Mouse (Mus musculus): ENCODE measurements around the gene Gm20388. TPM values are rescaled to one million over a fixed set of nuclear protein-coding genes. Genes with fewer than 3 reads are reported as not detected.

Gene Gm20388
- polyA plus RNA-seq, 1 experiment from 2014 or later = 8.3 TPM

DNA sequence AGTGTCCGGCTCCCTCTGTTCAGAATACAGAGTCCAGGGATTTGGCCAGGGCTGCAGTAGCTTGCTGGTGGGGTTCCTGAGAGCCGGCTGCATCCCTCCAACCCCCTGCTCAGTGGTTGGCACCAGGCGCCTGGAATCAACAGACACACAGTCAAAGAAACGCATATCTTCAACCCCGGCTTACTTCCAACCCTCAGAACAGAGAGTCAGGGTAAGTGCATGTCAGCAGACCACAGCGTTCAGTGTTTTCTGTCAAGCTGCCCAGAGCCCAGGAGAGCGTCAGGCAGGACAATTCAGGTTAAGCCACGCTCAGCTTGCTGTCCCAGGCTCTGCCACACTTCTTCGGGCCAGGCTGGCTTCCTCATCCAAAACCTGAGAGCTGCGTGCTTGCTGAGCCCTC lies 1770.8 kb downstream of the Gm20388 start:
- 53% methylated on average over 10 of the region's 10 CpGs for WGBS
- H3K9ac ChIP-seq (ENCODE audit: low read length) = no peak overlapping the region
- no peaks in the 10 kb centered on the region for H3K4me1 ChIP-seq (replicated peaks; ENCODE audit: control insufficient read depth, insufficient read depth, low read length)
- no peak overlapping the region for H3K27ac ChIP-seq (ENCODE audit: low read depth)
- no peaks in the 10 kb centered on the region for H3K27me3 ChIP-seq (replicated peaks; ENCODE audit: control insufficient read depth, insufficient read depth, low read length)
- no peak overlapping the region for H3K4me2 ChIP-seq (ENCODE audit: low read length)
- DNase-seq (ENCODE audit: low spot score) (no peak), ATAC-seq (replicated peaks; ENCODE audit: low FRiP score, low TSS enrichment, low read depth) (no peak)
- no peaks in the 10 kb centered on the region for H3K36me3 ChIP-seq (ENCODE audit: control insufficient read depth, insufficient read depth, low read length)
- H3K4me3 ChIP-seq (ENCODE audit: low read depth, low read length) = no peak overlapping the region
- H3K9me3 ChIP-seq (ENCODE audit: control insufficient read depth, low read length) = no peaks in the 10 kb centered on the region

DNA sequence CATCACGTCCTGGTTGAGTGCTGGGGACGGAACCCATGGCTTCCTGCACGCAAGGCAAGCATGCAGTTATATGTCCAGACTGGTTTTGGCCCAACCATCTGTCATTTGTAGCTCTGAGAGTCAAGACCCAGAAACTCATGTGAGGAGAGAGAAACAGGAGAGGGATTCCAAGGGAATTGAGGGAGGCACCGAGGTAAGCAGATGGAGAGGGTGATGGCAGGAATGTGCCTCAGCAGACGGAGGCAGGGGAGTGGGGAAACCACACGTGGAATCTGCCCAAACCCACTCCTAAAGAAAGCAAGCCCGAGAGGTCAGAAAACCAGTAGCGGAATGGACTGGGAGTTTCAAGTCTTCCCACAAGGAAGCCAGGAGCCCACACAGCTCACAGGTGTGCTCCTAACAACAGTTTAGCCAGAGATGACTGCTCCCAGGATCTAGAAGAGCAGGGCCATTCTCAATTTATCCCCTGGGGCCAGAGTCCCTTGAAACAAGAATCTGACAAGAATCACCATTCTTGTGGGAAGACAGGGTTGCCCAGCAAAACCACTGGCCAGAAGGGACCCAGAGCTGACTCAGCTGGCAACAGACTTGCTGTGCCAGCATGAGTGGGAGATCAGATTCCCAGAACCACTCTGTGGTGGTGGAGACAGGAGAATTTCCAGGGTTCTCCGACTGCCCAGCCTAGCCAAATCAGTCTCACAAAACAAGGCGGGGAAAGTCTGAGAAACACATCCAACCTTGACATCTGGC lies 1772.6 kb downstream of the Gm20388 start:
- Histone ChIP-seq H3K9me3 (ENCODE audit: control insufficient read depth, low read length) (no peaks in the 10 kb centered on the region), H3K4me1 (replicated peaks; ENCODE audit: control insufficient read depth, insufficient read depth, low read length) (no peaks in the 10 kb centered on the region), H3K27me3 (replicated peaks; ENCODE audit: control insufficient read depth, insufficient read depth, low read length) (no peaks in the 10 kb centered on the region), H3K4me2 (ENCODE audit: low read length) (no peak overlapping the region), H3K9ac (ENCODE audit: low read length) (no peak overlapping the region), H3K4me3 (ENCODE audit: low read depth, low read length) (no peak overlapping the region), H3K27ac (ENCODE audit: low read depth) (no peak overlapping the region), H3K36me3 (ENCODE audit: control insufficient read depth, insufficient read depth, low read length) (no peaks in the 10 kb centered on the region)
- WGBS = 60% methylated on average over 10 of the region's 10 CpGs
- ATAC-seq (replicated peaks; ENCODE audit: low FRiP score, low TSS enrichment, low read depth) (no peak), DNase-seq (ENCODE audit: low spot score) (no peak)

DNA sequence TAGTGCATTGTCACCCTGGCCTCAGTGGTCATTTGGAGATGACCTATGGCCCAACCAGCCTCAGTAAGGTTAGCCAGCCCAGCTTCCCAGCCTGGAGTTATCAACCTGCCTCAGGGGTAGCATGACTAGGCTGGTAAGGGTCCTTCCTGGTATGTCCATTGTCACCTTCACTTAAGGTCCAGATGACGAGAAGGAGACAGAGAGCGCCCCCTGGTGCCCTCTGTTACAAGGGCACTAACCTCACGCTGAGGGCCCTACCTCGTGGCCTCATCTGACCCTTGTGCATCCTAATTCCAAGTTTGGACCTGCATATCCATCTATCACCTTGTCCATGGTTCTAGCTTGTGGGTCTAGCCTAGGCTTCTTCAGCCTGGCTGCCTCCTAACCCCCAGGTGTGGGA lies 1774.8 kb downstream of the Gm20388 start:
- DNase-seq (ENCODE audit: low spot score) = peak; percentile 63
- H3K9ac ChIP-seq (ENCODE audit: low read length) = no peak overlapping the region
- H3K4me3 ChIP-seq (ENCODE audit: low read depth, low read length) = no peak overlapping the region
- H3K9me3 ChIP-seq (ENCODE audit: control insufficient read depth, low read length) = no peaks in the 10 kb centered on the region
- H3K4me2 ChIP-seq (ENCODE audit: low read length) = no peak overlapping the region
- H3K27me3 ChIP-seq (replicated peaks; ENCODE audit: control insufficient read depth, insufficient read depth, low read length) = no peaks in the 10 kb centered on the region
- WGBS = 20% methylated on average over 4 of the region's 4 CpGs
- no peak for ATAC-seq (replicated peaks; ENCODE audit: low FRiP score, low TSS enrichment, low read depth)
- H3K4me1 ChIP-seq (replicated peaks; ENCODE audit: control insufficient read depth, insufficient read depth, low read length) = no peaks in the 10 kb centered on the region
- H3K36me3 ChIP-seq (ENCODE audit: control insufficient read depth, insufficient read depth, low read length) = no peaks in the 10 kb centered on the region
- no peak overlapping the region for H3K27ac ChIP-seq (ENCODE audit: low read depth)

DNA sequence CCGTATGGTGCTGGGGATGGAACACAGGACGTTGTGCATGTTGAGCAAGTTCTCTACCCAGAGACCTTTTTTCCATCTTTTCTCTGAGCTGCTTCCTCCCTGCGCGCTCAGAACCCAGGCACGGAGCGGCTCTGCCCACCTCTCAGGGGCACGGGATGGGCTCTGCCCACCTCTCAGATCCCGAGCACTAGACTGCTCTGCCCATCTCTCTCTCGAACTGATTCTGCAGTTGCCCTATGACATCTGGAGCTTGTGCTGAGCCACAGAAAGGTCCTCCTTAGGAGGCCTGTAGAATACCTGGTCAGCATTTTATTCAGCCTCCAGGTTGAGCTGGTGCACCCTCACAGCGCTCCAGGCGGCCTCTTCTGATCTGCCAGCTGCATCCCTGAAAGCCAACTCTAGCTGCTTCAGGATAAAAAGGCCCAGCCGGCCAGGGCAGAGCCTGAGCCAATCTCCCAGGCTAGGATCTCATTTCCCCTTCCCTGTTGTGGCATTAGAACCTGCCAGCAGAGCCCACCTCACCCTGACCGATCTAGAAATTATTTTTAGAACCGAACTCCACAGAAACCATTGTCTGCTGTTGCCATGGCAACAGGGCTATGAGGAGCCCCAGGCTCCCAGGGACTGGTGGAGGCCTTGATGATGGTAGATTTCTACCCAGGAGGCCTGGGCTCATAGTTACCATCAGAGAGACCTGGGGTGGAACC lies 1777.0 kb downstream of the Gm20388 start:
- no peak overlapping the region for H3K4me2 ChIP-seq (ENCODE audit: low read length)
- no peaks in the 10 kb centered on the region for H3K36me3 ChIP-seq (ENCODE audit: control insufficient read depth, insufficient read depth, low read length)
- no peak overlapping the region for H3K27ac ChIP-seq (ENCODE audit: low read depth)
- WGBS = 59% methylated on average over 14 of the region's 14 CpGs
- DNase-seq (ENCODE audit: low spot score) (no peak), ATAC-seq (replicated peaks; ENCODE audit: low FRiP score, low TSS enrichment, low read depth) (no peak)
- H3K9ac ChIP-seq (ENCODE audit: low read length) = no peak overlapping the region
- no peaks in the 10 kb centered on the region for H3K4me1 ChIP-seq (replicated peaks; ENCODE audit: control insufficient read depth, insufficient read depth, low read length)
- no peaks in the 10 kb centered on the region for H3K9me3 ChIP-seq (ENCODE audit: control insufficient read depth, low read length)
- no peaks in the 10 kb centered on the region for H3K27me3 ChIP-seq (replicated peaks; ENCODE audit: control insufficient read depth, insufficient read depth, low read length)
- H3K4me3 ChIP-seq (ENCODE audit: low read depth, low read length) = no peak overlapping the region

DNA sequence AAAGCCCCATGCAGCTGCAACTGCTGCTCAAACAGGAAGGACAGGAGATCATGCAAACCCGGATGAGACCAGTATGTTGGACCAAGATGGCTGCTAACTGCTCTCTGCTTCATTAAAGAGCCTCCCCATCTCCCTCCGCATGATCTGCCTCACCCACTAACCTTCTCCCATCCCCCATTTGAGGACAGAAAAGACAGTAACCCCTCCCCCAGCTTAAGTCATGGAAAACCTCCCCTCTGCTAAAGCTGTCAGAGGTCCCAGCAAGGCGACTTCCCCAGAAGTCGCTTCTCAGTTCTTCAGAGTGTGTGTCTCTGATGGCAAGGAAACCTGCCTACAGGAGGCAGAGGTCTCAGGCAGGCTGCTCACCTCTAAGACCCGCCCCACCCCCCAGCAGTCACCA lies 1777.9 kb downstream of the Gm20388 start:
- WGBS = 46% methylated on average over 5 of the region's 5 CpGs
- Histone ChIP-seq H3K4me3 (ENCODE audit: low read depth, low read length) (no peak overlapping the region), H3K27ac (ENCODE audit: low read depth) (no peak overlapping the region), H3K9ac (ENCODE audit: low read length) (no peak overlapping the region), H3K9me3 (ENCODE audit: control insufficient read depth, low read length) (no peaks in the 10 kb centered on the region), H3K4me1 (replicated peaks; ENCODE audit: control insufficient read depth, insufficient read depth, low read length) (no peaks in the 10 kb centered on the region), H3K27me3 (replicated peaks; ENCODE audit: control insufficient read depth, insufficient read depth, low read length) (no peaks in the 10 kb centered on the region), H3K4me2 (ENCODE audit: low read length) (no peak overlapping the region), H3K36me3 (ENCODE audit: control insufficient read depth, insufficient read depth, low read length) (no peaks in the 10 kb centered on the region)
- DNase-seq (ENCODE audit: low spot score) (no peak), ATAC-seq (replicated peaks; ENCODE audit: low FRiP score, low TSS enrichment, low read depth) (no peak)

DNA sequence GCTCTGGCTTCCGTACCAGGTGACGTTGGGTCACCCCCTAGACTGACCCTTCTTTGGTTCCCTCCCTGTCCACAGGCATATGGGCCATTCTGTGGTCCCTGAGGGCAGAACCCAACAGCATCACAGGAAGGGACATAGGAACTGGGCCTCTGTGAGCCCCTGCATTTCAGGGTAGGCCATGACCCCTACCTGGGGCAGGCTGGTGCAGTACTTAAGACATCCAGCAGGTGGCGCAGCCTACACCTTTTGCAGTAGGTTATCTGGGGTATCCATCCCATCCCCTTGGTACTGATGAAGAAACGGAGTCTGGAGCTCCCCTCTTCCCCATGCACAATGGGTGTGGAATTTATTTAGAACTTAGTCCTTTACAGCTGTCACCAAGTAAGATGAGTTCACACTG lies 1783.8 kb downstream of the Gm20388 start:
- Histone ChIP-seq H3K27me3 (replicated peaks; ENCODE audit: control insufficient read depth, insufficient read depth, low read length) (no peaks in the 10 kb centered on the region), H3K4me2 (ENCODE audit: low read length) (no peak overlapping the region), H3K4me1 (replicated peaks; ENCODE audit: control insufficient read depth, insufficient read depth, low read length) (peaks cover 13% of the 10 kb centered on the region), H3K36me3 (ENCODE audit: control insufficient read depth, insufficient read depth, low read length) (no peaks in the 10 kb centered on the region), H3K27ac (ENCODE audit: low read depth) (no peak overlapping the region), H3K4me3 (ENCODE audit: low read depth, low read length) (no peak overlapping the region), H3K9ac (ENCODE audit: low read length) (no peak overlapping the region), H3K9me3 (ENCODE audit: control insufficient read depth, low read length) (no peaks in the 10 kb centered on the region)
- ATAC-seq (replicated peaks; ENCODE audit: low FRiP score, low TSS enrichment, low read depth) (no peak), DNase-seq (ENCODE audit: low spot score) (peak; percentile 71)
- 51% methylated on average over 4 of the region's 4 CpGs for WGBS

DNA sequence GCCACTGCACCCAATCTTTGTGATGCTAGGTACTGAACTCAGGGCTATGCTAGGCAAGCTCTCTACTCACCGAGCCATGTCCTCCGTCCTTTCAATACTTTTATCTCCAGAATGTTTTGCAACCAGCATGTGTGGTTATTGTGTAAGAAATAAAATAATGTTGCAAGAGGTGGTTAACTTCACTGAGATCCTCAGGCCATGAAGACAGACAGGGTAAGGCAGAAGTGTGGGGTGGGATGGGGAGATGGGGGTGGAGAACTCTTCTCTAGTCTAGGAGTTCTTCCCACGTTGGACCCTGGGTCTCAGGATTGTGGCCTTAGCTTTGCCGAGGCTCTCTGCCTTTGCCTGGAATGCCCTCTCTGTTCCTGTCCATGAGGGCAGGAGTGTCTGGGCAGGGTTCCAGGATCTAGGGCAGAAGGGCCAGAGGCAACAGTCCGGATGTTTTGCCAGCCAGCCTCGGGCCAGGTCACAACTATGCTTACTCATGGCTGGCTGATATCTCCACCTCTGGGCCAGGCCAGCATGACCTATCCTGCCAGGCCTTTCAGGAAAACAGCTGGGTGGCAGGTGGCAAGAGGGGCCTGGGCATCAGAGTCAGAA lies 1785.0 kb downstream of the Gm20388 start:
- Histone ChIP-seq H3K4me2 (ENCODE audit: low read length) (no peak overlapping the region), H3K4me3 (ENCODE audit: low read depth, low read length) (no peak overlapping the region), H3K9ac (ENCODE audit: low read length) (no peak overlapping the region), H3K27me3 (replicated peaks; ENCODE audit: control insufficient read depth, insufficient read depth, low read length) (no peaks in the 10 kb centered on the region), H3K4me1 (replicated peaks; ENCODE audit: control insufficient read depth, insufficient read depth, low read length) (peaks cover 13% of the 10 kb centered on the region), H3K27ac (ENCODE audit: low read depth) (no peak overlapping the region), H3K36me3 (ENCODE audit: control insufficient read depth, insufficient read depth, low read length) (no peaks in the 10 kb centered on the region), H3K9me3 (ENCODE audit: control insufficient read depth, low read length) (no peaks in the 10 kb centered on the region)
- WGBS = 80% methylated on average over 6 of the region's 6 CpGs
- no peak for DNase-seq (ENCODE audit: low spot score)
- no peak for ATAC-seq (replicated peaks; ENCODE audit: low FRiP score, low TSS enrichment, low read depth)

DNA sequence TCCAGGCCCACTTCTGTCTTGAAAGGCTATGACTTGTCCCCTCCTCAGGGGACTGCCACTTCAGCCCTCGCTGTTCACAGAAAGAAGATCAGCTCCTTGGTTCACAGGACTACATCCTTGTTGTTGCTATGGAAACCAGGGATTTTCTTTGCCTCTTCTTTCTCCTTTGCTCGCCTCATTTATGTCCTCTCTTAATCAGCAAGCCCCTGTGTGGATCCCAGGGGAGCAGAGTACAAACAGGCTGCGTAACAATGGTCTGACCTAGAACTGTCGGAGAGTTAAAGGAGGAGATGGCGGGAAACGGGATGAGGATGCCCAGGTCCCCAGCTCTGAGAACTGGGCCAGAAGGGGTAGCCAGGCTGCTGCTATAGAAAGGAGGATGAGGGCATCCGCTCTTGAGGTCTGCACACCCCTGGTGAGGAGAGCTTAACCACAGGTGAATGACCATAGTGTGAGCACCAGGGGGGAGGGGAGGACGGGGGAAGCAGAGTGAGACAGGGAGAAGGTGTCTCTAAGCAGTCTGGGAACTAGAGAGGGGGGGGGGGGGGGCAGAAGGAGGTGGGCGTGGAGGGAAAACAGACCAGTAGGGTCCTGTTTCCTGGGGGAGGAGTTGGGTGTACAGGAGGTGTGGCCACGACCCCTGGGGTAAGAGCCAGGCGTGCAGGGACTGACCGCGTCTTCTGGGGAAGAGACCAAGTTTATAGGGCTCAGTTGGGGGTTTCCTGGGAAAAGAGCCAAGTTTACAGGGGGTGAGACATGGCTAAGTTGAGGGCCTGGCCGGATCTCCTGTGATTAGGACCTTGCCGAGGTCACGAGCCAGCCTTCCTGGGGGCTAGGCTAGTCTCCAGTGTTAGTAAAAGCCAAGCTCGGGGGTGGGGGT lies 1787.3 kb downstream of the Gm20388 start:
- H3K4me3 ChIP-seq (ENCODE audit: low read depth, low read length) = peak overlapping the region; percentile 13; the same call in 1 of the 2 replicates
- no peaks in the 10 kb centered on the region for H3K27me3 ChIP-seq (replicated peaks; ENCODE audit: control insufficient read depth, insufficient read depth, low read length)
- DNase-seq (ENCODE audit: low spot score) = no peak
- 3% methylated on average over 16 of the region's 17 CpGs for WGBS
- peak overlapping the region; percentile 47 for H3K4me2 ChIP-seq (ENCODE audit: low read length)
- H3K36me3 ChIP-seq (ENCODE audit: control insufficient read depth, insufficient read depth, low read length) = no peaks in the 10 kb centered on the region
- peak; percentile 57 for ATAC-seq (replicated peaks; ENCODE audit: low FRiP score, low TSS enrichment, low read depth)
- H3K27ac ChIP-seq (ENCODE audit: low read depth) = peak overlapping the region; percentile 44; the same call in 1 of the 2 replicates
- H3K9me3 ChIP-seq (ENCODE audit: control insufficient read depth, low read length) = no peaks in the 10 kb centered on the region
- H3K9ac ChIP-seq (ENCODE audit: low read length) = no peak overlapping the region
- peaks cover 13% of the 10 kb centered on the region for H3K4me1 ChIP-seq (replicated peaks; ENCODE audit: control insufficient read depth, insufficient read depth, low read length)
